Mouse (Mus musculus) activated CD4-positive, CD25-positive, alpha-beta regulatory T cell, adult 4 months (primary cell): ENCODE measurements around the gene Rpl12. TPM values are rescaled to one million over a fixed set of nuclear protein-coding genes. Genes with fewer than 3 reads are reported as not detected.

ENCODE experiments used
- ATAC-seq: one replicate; pipeline ENCODE4 v1.8.0; 2017
- polyA plus RNA-seq, 2 experiments: library from polyadenylated mRNA; unstranded; fragments of 100-300 nt; shearing (Covaris generic); gene quantifications; one replicate each; pipeline ENCODE4 v1.2.1; 2017

Rpl12 gene
- polyA plus RNA-seq, 2 experiments from 2014 or later = 52.9 to 648 TPM

DNA sequence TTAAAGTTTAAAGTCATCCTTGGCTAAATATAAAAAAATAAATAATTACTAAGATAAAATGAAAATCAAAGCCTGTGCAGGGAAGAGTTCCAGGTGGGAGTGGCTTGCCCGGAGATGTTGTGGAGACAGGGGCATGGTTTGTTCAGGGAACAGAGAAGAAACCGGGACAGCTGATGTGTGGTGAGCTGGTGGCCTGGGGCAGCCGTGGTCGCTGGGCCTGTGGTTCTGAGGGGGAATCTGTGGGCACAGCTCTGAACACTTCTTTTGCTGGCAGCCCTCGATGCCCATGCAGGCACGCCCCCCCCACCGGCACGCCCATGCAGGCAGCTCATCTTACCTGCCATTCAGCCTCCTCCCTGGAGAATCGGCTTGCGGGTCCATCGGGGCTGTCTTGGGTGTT, 13.9 kb upstream of the Rpl12 start:
- no peak for ATAC-seq

DNA sequence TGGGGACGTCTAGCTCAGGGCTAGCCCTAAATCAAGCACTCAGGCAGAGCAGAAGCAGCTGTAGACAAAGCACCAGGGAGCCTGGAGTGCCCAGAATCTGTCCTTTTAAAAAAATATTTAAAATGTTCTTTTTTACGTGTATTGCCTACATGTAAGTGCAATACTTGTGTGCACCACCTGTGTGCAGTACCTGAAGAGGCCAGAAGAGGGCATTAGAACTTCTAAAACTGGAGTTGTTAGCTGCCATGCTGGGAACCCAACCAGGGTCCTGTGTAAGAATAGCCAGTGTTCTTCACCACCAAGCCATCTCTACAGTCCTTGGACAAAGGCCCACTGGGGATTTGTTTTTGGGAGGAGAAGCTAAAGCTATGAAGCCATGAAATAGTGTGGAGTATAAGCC, 6.8 kb upstream of the Rpl12 start:
- no peak for ATAC-seq

DNA sequence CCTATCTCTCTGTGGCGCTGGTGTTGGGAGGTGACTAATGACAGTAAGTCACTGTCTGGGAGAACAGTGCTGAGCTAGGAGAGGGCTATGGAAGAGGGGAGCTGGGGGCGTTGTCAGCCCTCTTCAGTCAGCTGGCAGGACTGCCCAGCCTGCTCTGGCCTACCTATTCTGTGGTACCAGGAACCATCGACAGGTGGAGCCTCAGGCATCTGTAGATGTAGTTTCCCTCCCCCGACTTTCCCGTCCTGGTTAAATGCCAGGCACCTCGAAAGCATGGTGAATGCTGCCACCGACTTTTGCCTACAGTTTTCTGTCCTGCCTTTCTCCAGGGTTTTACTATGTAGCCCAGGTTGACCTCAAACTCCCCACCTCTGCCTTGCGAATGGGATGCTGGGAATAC, 4.0 kb upstream of the Rpl12 start:
- no peak for ATAC-seq

DNA sequence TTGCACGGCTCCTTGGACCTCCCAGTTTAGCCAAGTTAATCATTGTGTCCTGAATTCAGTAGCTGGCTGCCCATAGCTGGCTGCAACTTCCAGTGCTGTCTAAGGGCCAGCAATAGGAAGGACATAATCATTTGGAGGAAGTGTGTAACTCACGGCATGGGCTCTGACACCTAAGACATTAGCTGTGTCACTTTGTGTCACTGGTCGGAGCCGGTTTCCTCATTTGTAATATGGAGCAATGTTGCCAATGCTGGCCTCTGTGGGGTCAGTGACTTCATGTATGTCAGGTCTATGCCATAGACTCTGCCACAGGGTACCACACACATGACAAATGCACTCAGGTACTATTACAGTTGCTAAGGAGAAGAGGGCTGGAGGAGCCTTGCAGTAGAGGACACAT, 1.1 kb upstream of the Rpl12 start:
- ATAC-seq = no peak

GRCm38 (mm10) chr2:32962062-32962874, 909 bp downstream of the Rpl12 start:
- ATAC-seq = no peak

- ATAC-seq = peak; percentile 12
These were observed 1.5 kb downstream of the Rpl12 start for GRCm38 (mm10) chr2:32962875-32963220.

- ATAC-seq = no peak
These were observed 2.2 kb downstream of the Rpl12 start for GRCm38 (mm10) chr2:32963544-32963943.

GRCm38 (mm10) chr2:32963981-32964380, 2.6 kb downstream of the Rpl12 start:
- ATAC-seq = no peak

DNA sequence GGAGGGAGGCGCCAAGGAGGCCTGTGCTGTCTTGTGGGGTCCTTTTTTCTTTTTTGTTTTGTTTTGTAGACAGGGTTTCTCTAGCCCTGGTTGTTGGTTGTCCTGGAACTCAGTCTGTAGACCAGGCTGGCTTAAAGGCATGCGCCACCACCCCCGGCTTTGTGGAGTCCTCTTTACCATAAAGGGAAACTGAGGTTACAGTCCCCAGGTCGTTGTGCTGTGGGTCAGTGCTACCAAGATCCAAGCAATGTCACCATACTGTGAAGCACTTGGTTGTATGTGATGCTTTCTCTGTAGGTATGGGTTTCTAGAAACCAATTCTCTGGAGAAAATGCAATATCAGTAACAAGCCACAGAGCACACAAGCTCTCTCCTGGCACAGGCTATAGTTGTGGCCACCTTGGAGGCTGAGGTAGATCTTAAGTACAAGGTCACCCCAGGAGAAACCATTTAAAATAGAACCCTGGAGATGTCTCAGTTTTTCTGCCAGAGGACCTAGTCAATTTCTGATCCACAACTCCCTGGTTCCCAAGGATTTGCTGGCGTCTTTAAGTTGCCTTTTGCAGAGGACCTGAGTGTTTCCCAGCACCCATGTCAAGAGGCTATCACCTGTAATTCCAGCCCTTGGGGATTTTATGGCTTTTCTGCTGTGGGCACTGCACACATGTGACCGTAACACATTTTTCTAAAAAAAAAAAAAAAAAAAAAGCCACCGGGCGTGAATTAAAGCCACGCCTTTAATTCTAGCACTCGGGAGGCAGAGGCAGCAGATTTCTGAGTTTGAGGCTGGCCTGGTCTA, 3.5 kb downstream of the Rpl12 start:
- ATAC-seq = no peak

- no peak for ATAC-seq
These were observed 4.3 kb downstream of the Rpl12 start for GRCm38 (mm10) chr2:32965511-32966183.

- no peak for ATAC-seq
These were observed 4.9 kb downstream of the Rpl12 start for GRCm38 (mm10) chr2:32966184-32966688.

GRCm38 (mm10) chr2:32966689-32967631, 5.6 kb downstream of the Rpl12 start:
- ATAC-seq = peak; percentile 58

DNA sequence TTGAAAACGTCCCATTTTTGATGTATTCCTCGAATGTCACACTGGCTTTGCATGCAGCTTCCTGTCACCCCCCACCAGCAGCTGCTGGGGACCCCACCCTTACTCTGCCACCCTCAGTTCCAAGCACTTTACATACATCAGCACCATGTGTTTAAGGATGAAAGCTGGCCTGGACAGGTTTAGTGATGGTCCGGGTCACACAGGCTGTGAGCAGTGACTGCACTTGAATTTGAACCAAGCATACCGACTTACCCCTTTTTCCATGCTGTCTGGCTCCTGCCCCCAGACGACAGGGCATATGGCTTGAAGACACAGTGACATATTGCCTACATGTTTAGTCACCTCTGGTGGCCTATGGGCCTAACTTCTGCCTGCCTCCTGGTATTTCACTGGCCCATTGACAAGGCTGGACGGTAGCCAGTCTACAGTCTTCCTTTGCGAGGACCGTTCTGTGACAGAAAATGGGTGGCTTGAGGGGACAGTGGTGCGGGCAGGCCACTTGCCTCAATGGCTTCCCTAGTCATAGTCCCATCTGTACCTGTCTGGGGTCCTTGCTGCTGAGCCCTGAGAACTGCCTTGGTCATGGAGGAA, 6.8 kb downstream of the Rpl12 start:
- ATAC-seq = no peak

- ATAC-seq = no peak
These were observed 8.0 kb downstream of the Rpl12 start for GRCm38 (mm10) chr2:32969326-32969725.

DNA sequence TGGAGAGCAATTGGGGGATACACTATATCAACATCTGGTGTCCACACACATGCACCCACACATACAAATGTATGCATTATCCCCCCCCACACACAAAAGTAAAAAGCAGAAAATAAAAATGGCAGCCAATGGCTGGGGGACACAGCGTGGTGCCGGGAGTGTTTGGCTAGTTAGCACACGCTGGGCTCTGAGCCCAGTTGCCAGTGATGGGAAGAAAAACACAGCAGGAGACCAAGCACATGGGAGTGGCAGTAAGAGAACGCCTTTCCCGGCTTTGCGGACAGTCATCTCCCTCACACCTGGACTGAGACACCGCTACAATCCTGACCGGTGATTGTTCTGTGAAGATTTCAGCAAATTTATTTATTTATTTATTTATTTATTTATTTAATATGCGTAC, 9.9 kb downstream of the Rpl12 start:
- ATAC-seq = no peak

- ATAC-seq = no peak
These were observed 12.9 kb downstream of the Rpl12 start for GRCm38 (mm10) chr2:32974216-32974615.

- ATAC-seq = no peak
These were observed 15.8 kb downstream of the Rpl12 start for GRCm38 (mm10) chr2:32977114-32977513.

DNA sequence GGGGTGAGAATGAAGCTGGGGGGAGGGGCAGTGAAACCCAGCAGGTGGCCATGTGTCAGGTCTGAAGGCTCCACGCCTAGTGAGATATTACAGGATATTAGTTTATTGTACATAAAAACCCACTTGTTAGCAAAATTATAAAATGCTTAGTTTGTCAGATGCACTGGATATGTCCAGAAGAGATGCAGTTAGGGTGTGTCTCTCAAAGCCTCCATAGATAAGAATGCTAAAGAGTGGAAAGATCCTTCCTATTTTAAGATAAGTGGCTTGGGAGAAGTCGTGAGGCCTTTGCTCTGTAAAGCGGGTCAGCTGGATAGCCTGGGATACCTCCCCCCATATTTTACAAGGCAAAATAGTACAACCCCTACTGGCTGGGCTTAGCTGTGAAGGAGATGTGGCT, 17.3 kb downstream of the Rpl12 start:
- no peak for ATAC-seq

- ATAC-seq = no peak
These were observed 18.3 kb downstream of the Rpl12 start for GRCm38 (mm10) chr2:32979675-32980074.

DNA sequence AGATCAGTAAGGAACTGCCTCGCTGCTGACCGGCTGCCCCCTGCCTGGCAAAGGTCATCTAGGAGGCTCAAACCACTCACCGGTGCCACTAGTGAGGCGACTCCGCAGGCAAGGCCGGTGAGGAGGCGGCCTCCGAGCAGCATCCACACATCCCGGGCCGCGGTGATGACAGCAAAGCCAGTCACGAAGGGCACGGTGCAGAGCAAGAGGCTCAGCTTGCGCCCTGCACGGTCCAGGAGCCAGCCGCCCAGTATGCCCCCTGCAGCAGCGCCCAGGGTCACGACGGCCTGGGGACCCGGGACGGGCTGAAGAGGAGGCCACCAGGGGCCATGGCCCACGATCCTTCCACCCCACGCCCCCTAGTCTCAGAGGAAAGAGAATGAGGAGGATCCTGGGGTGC, 19.9 kb downstream of the Rpl12 start:
- peak; percentile 5 for ATAC-seq

DNA sequence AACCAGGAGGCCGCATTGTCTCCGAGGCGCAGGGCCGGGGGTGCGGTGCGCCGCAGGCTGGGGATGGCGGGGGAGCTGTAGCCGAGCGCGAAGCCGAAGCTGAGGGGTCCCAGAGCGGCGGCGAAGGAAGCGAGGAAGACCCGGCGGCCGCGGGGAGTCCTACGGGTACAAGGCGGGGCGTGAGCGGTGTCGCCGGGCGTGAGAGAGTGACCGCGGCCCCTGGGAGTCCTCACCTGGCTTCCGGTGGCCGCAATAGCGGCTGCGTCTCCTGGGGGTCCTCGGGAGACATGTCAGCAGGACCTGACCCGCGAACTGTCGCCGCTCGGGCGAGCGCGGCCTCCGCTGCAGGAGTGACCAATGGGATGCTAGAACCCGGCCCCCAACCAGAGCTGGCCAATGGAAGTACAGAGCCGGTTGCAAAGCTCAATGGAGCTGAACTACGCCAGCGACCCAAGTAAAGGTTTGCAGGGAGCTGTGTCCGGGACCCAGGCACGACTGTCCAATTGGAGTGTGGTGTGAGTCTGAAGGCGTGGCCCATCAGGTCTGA, 20.4 kb downstream of the Rpl12 start, which contains the start of gene Slc2a8:
Slc2a8 (minus strand) TSS at position 359 of the 547 bp plus-strand sequence.
- ATAC-seq = peak; percentile 99
